Mouse (Mus musculus) megakaryocyte, embryonic 14.5 days (primary cell): ENCODE measurements around the gene Scube2.

ENCODE experiments used
- FLI1 ChIP-seq: IDR thresholded peaks from 2 replicates; pipeline ENCODE4 v1.6.1; 2012; ENCODE audit warnings: low read length, inconsistent platforms, mixed read lengths
- GATA1 ChIP-seq: IDR thresholded peaks from 3 replicates; pipeline ENCODE4 v1.6.1; 2012; ENCODE audit warnings: mixed read lengths, low read length, inconsistent platforms, borderline replicate concordance

- TF ChIP-seq GATA1 (no peak), FLI1 (no peak)
These were observed 34.1 kb downstream of the Scube2 start for GRCm38 (mm10) chr7:109831376-109831775.
